Mouse (Mus musculus): ENCODE measurements around the gene Ppp2ca. TPM values are rescaled to one million over a fixed set of nuclear protein-coding genes. Genes with fewer than 3 reads are reported as not detected.

Ppp2ca gene
- 59.2 TPM for polyA plus RNA-seq (2014; fragmentation: Illumina TruSeq; extraction: RNeasy Lipid Tissue Mini Kit (QIAGEN cat#74804); ENCODE audit: low read depth, low replicate concordance)

GRCm38 (mm10) chr11:52098398-52098946, at the start of gene Ppp2ca:
Ppp2ca (plus strand) TSS chr11:52098681.

GRCm38 (mm10) chr11:52145428-52145827, 46.9 kb downstream of the Ppp2ca start, which contains the start of gene Olfr1373:
Olfr1373 (minus strand) TSS chr11:52145528.

Other genes with a start within 250 kb of the Ppp2ca start
- gene Jade2, start 241.0 kb upstream of the Ppp2ca start, polyA plus RNA-seq (2014; fragmentation: Illumina TruSeq; extraction: RNeasy Lipid Tissue Mini Kit (QIAGEN cat#74804); ENCODE audit: low read depth, low replicate concordance) = 2.0 TPM
- 12.9 TPM for gene Cdkn2aipnl, start 131.0 kb upstream of the Ppp2ca start, polyA plus RNA-seq (2014; fragmentation: Illumina TruSeq; extraction: RNeasy Lipid Tissue Mini Kit (QIAGEN cat#74804); ENCODE audit: low read depth, low replicate concordance)
- 259 TPM for gene Ube2b, start 97.9 kb upstream of the Ppp2ca start, polyA plus RNA-seq (2014; fragmentation: Illumina TruSeq; extraction: RNeasy Lipid Tissue Mini Kit (QIAGEN cat#74804); ENCODE audit: low read depth, low replicate concordance)
- gene Cdkl3, start 94.5 kb upstream of the Ppp2ca start, polyA plus RNA-seq (2014; fragmentation: Illumina TruSeq; extraction: RNeasy Lipid Tissue Mini Kit (QIAGEN cat#74804); ENCODE audit: low read depth, low replicate concordance) = 0.90 TPM
- gene Olfr1373, start 46.8 kb downstream of the Ppp2ca start, polyA plus RNA-seq (2014; fragmentation: Illumina TruSeq; extraction: RNeasy Lipid Tissue Mini Kit (QIAGEN cat#74804); ENCODE audit: low read depth, low replicate concordance) = not detected
- not detected for gene Olfr1371, start 115.3 kb downstream of the Ppp2ca start, polyA plus RNA-seq (2014; fragmentation: Illumina TruSeq; extraction: RNeasy Lipid Tissue Mini Kit (QIAGEN cat#74804); ENCODE audit: low read depth, low replicate concordance)
- gene Skp1a, start 133.3 kb downstream of the Ppp2ca start, polyA plus RNA-seq (2014; fragmentation: Illumina TruSeq; extraction: RNeasy Lipid Tissue Mini Kit (QIAGEN cat#74804); ENCODE audit: low read depth, low replicate concordance) = 674 TPM
- gene Tcf7, start 184.3 kb downstream of the Ppp2ca start, polyA plus RNA-seq (2014; fragmentation: Illumina TruSeq; extraction: RNeasy Lipid Tissue Mini Kit (QIAGEN cat#74804); ENCODE audit: low read depth, low replicate concordance) = 3.1 TPM

All from liver, adult 10 weeks (tissue).